Mouse (Mus musculus) forelimb bud, embryonic 11.5 days (tissue): ENCODE data around the gene Lrrtm1.

ENCODE experiments used
- DNase-seq: peaks from one replicate; pipeline ENCODE4 v3.0.0-alpha.2; 2012; ENCODE audit warnings: low read depth, low spot score

Gene Lrrtm1

DNA sequence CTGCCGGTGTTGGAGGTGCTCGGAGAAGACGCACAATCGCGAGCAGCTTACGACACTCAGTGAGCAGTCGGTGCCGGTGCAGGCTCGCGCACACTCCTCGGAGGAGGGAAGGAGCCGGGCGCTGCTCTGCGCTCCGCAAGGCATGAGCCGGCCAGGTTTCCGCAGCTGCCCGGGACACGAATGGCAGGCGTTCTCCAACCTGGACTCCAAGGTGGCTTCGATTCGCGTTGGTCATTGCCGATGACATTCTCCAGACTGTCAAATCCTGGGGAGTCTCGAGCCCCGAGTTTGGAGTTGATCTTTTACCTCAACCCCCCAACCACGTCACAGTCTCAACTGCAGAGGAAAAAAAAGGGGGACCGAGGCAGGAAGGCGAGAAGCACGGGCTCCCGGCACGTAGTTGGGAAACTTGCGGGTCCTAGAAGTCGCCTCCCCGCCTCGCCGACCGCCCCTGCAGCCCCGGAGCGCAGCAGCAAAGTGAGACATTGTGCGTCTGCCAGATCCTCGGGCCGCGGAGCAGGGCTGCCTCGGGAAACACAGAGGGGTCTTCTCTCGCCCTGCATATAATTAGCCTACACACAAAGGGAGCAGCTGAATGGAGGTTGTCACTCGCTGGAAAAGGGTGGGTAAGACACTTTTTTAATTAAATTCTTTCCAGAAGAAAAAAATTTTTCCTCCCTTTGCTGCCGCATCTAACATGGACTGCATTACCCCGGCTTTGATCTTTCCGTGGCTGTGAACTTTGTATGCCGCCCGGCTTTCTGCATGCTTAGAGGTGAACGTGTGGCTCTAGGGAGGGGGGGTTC, at the start of gene Lrrtm1:
TSS of gene Lrrtm1 (plus strand) at position 89 of the 806 bp plus-strand sequence.
- DNase-seq, result peak; percentile 39

DNA sequence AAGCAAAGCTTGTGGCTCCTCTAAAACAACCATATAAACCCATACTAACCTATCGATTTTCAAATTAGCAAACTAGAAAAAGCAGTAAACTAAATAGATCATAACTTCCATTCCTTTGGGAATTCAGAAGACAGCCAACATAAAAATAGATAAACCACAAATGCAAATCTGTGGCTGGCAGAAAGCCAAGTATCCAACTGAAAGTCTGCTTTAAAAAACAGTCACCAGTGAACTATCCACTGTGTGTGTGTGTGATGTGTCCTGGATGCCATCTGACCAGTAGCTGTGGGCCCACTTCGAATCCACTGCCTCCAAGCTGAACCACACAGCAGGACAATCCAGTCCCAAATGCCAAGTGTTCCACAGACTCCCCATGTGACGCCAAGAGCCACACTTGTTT, 45.8 kb upstream of the Lrrtm1 start:
- DNase-seq, result no peak

DNA sequence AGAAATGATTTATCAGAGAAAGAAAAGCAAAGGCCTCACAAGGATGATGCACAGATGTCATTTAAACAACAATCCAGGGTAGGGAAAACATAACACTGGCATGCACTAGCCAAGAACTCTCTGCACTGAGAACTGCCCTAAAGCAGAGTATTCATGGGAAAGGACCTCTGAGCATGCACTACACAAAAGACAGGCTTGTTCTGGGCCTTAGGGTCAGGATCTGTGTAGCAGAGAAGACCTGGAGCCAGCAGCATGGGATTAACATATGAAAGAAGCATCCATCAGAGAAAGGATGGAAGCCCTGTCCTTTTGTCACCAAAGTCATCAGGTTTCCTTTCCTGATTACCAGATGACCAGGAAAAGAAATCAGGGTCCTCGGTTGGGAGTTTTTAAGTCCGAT, 43.1 kb upstream of the Lrrtm1 start:
- DNase-seq, result no peak

DNA sequence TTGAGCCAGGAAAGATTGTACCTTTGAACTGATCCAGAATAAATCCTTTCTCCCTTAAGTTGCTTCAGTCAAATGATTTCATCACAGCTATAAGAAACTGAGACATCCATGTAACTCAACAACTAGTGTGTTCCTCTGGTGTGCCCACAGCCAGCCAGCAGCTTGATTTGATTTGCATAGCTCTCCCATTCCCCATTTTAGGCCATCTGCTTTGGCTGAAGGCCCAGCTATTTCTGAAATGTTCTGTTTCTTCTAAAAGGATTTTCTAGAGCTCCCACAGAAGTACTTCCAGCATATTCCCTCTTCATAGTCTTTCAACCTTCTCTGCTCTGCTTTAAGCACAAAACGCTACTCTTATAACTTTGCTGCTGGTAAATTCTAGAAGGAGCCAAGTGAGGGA, 33.3 kb upstream of the Lrrtm1 start:
- no peak for DNase-seq

DNA sequence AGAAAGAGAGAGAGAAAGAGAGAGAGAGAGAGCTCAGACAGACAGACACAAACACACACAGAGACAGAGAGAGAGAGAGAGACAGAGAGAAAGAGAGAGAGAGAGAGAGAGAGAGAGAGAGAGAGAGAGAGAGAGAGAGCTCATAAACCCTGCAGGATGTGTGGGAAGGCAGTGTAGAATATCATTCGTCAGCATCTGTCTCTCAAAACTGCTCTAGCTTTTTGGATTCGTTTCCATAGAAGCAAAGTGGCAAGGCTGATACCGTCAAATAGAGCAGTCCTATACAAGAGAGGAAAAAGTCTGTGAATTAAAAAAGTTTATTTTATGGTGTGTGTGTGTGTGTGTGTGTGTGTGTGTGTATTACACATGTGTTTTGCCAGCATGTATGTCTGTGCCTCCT, 32.6 kb upstream of the Lrrtm1 start:
- no peak for DNase-seq

DNA sequence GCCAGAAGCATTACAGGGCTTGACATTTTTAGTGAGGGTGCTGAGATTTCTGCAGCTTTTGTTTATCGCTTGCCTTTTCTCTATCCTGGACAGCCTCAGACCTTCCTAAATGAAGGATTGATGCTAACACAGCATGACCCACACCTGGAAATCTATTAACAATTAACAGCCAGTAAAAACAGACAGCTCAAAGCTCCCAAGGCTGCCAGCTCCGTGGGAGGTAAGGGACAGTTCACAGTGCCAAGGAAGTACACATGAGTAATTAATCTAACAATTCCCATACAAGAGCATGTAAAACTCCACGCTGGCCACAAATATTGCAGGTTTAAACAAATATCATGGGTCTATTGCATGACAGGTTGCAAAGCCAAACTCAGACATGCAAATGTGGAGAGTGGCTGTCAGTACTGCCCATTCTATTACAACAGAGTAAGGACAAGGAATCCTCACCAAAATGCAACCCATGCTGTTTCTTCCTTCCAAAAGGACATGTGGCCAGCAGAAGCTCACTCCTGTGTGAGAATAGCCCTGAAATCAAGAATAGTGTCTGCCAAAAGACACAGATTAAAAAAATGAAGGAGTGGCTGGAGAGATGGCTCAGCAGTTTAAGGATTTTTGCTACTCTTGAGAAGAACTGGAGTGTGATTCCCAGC, 28.6 kb upstream of the Lrrtm1 start:
- DNase-seq, result peak; percentile 48

DNA sequence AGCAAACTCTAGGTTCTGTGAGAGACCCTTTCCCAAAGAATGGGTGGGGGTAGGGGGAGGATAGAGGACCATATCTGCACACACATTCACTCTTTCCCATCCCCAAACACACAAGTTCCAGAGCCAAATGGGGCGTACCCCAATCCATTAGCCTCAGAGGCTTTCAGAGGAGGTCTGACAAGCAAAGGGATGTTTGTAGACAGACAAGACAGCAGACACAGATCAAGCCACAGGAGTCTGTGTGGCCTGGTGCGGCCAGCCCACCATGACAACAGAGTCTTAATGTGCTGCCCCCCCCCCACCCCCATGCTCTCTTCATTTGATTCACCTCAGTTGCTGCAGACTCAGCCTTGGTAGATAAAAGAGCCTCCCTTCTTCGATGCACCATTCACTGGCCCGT, 27.2 kb upstream of the Lrrtm1 start:
- no peak for DNase-seq

DNA sequence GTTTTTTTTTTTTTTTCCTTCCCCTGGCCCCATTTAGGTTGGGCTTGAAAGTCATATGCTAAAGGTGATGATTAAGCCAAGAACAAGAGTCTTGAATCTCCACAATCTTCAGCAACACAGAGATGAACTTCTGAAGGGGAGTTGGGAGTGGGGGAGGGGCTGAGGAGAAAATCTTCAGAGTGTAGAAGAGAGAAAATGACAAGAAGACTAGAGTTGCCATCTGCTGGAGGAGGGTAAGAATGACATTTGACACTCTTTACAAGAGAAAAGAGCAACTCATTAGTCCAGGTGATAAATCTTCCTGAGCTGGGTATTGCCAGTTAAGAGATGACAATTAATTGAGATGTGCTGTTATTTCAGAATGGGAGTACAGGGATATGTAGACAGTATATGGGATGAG, 23.6 kb upstream of the Lrrtm1 start:
- DNase-seq, result no peak

DNA sequence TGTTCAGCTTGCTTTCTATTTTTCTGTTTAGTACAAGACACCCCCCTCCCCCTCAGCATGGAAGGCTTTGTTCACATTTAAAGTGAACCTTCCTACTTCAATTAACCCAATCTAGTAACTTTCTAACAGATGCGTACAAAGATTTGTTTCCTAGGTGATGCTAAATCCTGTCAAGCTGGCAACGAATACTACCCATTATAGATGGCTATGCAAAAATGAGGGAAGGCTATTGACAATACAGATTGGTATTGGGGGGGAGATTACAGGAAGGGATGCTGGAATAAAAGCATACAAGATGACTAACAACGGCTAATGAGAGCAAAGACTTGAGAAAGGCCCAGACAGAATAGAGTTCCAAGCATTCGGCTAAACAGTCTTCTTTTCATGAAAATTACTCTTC, 21.7 kb upstream of the Lrrtm1 start:
- no peak for DNase-seq

DNA sequence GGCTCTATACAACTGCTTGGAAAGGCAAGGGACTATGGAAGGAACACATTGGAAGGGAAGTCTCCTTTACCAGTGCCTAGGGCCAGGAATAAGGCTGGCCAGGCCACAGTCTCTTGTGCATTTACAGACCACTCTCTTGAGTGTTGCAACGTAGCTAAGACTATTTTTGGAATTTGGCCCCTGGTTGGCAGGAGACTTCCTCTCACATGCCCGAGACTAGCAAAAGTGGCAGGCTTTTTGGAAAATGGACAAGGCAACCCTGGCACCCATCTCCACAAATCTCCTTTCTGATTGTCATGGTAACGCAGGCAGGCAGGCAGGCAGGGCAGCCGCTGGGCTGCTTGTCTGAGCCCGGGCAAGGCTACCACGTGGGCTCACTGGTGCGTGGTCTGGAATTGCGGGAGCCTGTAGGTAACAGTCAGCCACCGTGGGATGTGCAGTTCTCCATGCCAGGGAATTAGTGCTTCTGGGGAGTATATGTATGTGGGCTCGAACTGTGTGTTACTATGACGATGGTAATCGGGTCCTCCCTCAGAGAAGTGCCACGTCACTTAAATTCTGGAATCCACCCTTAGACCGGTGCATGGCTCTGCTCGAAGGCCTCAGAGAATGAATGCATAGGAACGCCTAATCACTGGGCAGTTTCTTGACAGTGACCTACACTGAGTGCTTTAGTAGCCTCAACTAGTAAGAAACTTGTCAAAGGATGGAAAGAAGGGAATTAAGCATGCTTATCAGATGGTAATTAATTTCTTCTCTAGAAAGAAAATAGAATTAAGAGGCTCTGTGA, 19.4 kb upstream of the Lrrtm1 start:
- no peak for DNase-seq

DNA sequence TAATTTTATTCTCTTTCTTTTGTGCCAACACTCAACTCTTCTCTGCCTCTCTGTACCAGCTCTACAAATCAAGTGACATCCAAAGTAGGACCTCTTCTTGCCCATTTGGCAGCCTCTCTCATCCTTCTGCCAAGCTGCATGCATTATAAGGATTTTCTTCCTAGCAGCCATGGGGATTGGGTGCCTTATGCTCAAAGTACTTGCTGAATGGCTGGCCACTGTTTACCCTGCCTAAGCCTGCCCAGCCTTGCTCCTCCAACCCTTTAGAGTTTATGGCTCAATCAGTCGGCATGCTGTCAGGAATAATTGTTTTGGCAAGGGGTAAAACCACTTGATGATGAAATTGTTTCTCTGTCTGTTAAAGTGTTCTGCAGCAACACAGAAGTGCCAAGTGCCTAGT, 2.1 kb upstream of the Lrrtm1 start:
- no peak for DNase-seq

DNA sequence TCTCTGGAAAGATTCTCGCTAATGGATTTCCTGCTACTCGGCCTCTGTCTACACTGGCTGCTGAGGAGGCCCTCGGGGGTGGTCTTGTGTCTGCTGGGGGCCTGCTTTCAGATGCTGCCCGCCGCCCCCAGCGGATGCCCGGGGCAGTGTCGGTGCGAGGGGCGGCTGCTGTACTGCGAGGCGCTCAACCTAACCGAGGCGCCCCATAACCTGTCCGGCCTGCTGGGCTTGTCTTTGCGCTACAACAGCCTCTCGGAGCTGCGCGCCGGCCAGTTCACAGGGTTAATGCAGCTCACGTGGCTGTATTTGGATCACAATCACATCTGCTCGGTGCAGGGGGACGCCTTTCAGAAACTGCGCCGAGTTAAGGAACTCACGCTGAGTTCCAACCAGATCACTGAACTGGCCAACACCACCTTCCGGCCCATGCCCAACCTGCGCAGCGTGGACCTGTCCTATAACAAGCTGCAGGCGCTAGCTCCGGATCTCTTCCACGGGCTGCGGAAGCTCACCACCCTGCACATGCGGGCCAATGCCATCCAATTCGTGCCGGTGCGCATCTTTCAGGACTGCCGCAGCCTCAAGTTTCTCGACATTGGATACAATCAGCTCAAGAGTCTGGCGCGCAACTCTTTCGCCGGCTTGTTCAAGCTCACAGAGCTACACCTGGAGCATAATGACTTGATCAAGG, 1.2 kb downstream of the Lrrtm1 start:
- DNase-seq, result peak; percentile 35

DNA sequence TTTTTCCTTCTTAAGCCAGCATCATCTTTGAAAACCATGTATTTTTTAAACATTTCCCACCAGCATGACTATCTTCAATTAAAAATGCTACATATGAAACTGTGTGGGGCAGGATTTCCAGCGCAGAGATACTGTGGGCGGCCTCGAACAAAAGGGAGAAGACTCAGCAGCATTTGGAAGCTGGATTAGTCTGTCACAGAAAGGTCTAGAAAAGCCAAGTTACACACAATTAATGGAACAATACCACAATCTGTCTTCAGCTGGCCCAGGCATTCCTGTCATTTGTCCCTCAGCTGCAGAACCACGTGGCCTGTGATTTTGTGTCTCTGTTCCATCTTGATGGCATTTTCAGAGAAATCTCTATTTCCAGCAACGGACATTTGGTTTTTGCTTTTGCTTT, 11.0 kb downstream of the Lrrtm1 start:
- no peak for DNase-seq

DNA sequence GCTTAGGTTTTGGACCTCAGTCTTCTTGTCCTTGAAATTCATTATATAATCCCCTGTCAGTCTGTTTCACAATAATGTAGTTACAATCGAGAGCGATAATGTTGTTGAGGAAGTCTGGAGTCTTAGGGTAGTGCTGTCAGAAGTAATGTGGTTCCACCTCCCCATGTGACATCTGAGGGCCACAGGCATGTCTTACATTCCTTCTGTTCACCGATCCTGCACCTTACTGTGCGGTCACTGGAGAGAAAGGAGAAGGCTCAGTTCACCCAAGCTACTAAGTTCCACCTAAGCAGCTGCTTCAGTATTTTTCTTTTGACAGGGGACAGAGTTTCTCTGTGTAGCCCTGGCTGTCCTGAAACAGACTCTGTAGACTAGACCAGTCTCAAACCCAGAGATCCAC, 13.9 kb downstream of the Lrrtm1 start:
- DNase-seq, result no peak

DNA sequence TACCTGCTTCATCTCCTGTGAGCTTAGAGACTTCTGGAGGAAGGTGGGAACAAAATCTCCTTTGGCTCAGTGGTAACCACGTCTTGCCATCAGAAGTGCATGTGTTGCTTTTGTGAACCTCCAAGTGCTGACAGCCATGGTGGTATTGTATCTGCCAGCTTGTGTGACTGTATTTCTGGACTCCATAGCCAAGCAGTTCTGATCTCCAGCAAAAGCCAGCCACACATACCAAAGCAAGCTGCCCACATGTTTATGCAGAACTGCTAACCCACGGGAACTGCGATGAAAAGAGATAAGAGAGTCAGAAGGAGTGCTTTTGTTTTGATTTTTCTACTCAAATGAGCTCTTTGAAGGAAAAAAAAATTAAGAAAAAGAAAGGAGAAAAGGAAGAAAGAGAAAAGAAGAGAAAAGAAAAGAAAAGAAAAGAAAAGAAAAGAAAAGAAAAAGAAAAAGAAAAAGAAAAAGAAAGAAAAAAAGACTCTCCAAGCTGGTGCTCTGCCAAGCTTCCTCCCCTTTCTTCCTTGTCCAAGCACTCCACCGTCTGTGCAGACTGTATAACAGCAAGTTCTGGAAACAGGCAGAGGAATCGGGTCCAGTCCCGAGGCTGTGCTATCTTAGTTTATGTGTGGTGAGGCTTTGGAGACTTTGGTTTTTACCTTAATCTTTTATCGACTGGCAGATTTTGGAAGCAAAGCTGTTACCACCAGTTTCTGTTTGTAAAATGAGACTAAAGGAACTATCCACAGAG, 15.0 kb downstream of the Lrrtm1 start:
- no peak for DNase-seq

DNA sequence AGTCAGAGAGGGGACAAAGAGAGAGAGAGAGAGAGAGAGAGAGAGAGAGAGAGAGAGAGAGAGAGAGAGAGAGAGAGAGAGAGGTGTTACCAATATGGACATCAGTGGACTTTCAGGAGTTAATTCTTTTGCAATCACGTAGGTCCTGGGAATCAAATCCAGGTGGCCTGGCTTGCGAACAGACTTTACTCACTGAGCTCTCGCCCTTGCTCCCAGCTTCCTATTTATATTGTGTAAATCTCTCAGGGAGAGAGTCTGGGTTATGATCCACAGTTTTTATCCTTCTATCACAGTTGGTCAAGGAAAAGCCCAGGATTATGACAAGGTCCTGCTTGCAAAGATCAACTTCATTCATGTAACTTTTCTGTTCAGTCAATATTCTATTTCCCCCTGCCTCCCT, 22.7 kb downstream of the Lrrtm1 start:
- DNase-seq, result peak; percentile 35

DNA sequence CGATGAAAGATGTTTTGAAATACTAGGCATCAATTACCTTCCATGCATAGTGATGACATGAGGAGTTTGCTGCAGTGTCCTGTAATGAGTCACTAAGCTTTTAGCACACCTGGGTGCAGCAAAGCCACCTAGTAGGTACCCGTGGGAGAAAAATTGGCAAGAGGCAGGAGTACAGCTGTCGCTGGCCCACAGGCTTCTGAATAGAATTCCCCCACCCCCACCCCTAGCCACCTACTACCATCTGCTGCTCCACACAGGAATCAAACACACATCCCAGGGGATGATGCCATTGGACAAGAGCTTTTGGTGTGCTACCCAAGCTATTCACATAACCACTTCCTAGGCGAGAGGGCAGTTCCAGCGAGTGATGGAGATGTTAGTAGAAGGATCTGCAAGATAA, 36.3 kb downstream of the Lrrtm1 start:
- DNase-seq, result no peak

DNA sequence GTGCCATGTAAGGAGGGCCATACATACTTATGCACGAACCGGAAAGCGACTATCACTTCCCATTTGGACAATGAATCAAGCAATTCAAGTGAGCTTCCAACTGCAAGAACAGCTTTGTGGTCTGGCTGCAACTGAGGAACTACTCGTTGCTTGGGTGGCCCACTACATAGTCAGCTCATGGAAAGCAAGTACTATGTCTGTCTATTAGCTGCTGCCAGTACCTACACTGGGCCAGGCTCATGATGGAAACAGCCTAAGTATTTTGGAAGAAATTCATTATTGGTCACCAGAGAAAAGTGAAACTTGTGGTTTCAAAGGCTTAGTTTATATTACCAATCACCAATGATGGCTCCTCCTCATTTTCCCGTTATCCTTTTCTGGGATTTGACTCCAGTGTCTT, 43.8 kb downstream of the Lrrtm1 start:
- no peak for DNase-seq

DNA sequence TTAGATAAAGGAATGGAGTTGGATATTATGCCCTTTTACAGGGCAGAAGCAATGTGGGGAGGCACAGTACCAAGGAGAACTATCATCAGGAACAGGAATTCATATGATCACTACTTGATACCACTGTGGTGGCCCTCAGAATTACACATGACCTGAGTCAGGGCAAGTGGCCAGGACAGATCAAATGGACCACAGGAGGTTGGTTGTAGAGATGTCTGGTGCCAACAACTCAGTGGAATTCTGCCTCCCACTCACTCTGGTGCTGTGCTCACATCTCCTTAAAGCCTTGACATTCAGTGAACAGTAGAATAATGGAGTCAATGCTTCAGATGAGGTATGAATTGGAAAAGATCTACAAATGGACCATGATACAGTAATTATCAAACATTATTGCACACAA, 45.9 kb downstream of the Lrrtm1 start:
- no peak for DNase-seq

DNA sequence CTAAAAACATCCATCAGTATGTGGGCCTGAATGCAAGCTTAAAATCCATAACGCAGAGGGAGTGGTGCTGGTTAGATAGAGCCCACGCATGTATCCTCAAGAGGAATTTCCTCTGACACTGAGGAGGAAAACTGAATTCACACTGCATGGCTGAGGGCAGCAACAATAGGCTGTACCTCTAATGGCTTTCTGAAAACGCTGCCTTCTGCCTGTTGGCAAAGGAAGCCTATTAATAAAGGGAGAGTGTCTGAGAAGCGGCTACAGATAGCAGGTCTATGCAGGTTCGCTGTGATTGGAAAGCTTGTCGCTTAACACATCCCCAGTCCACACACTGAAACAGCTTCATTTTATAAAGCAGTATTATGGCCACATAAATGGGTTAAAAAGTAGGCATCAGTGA, 48.9 kb downstream of the Lrrtm1 start:
- no peak for DNase-seq

DNA sequence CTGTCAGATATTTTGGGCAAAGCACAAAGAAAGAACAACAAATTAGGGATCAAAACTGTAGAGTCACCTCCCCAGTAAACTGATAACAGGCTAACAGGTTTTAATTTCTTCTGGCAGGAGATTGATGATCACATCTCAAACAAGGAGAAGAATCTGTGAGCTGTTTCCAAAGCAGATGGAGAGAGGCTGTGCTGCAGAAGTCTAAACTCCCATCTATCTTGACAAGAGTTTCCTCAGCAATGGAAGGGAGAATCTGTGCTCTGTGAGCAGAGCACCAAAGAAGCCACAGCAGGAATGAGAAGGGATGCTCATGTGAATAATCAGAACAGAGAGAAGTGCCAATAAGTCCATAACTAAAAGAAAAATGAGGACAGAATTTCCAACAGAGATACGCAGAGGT, 58.8 kb downstream of the Lrrtm1 start:
- no peak for DNase-seq
